Mouse (Mus musculus) brain, embryonic 14.5 days (tissue): ENCODE measurements around the gene Olfr820.
"Not testable (repeated sequence)": the region's sequence is repeated elsewhere in the genome, so short reads cannot be mapped to it uniquely, and the experiment has no call there.

Experiments
- CTCF ChIP-seq: fragments of 200-500 bp; IDR thresholded peaks from 2 replicates; pipeline ENCODE4 v1.5.1; 2012; ENCODE audit warnings: inconsistent platforms, mild to moderate bottlenecking, moderate library complexity, borderline replicate concordance; ENCODE audit not compliant: insufficient read depth, insufficient read length; ENCODE audit errors: extremely low read depth
- POLR2A ChIP-seq: fragments of 200-500 bp; IDR thresholded peaks from 2 replicates; pipeline ENCODE4 v1.6.1; 2012; ENCODE audit warnings: mild to moderate bottlenecking, inconsistent platforms, borderline replicate concordance; ENCODE audit not compliant: poor library complexity, insufficient read depth, insufficient read length, severe bottlenecking; ENCODE audit errors: extremely low read depth

GRCm38 (mm10) chr10:129967166-129967565, 45.3 kb upstream of the Olfr820 start, which contains the start of gene Olfr819:
- TF ChIP-seq CTCF, POLR2A: not testable (repeated sequence)
